Mouse (Mus musculus) MEL (cell line): ENCODE measurements around the gene Thada. TPM values are rescaled to one million over a fixed set of nuclear protein-coding genes. Genes with fewer than 3 reads are reported as not detected.

Source experiments
- DNase-seq: peaks from one replicate; pipeline ENCODE4 v3.0.0; 2011; ENCODE audit warnings: low read depth, low spot score
- H3K27ac ChIP-seq: 2 replicates; pipeline ENCODE4 v1.5.1; 2012; ENCODE audit warnings: low read depth, mild to moderate bottlenecking, control low read depth, low read length, moderate library complexity; ENCODE audit not compliant: control insufficient read depth
- H3K27me3 ChIP-seq, 2 experiments: fragments of 150-350 bp in 1 of 2; sonication (generic) in 1 of 2; 2 replicates each; pipeline ENCODE4 v1.6.1; 2012; ENCODE audit warnings: low read length in 2 of 2, mild to moderate bottlenecking in 2 of 2, improper control_type of control experiment in 1 of 2, moderate library complexity in 1 of 2; ENCODE audit not compliant: insufficient read depth in 2 of 2, control insufficient read depth in 1 of 2
- H3K36me3 ChIP-seq, 2 experiments: 2 replicates each; pipeline ENCODE4 v1.6.1; 2012 to 2014; ENCODE audit warnings: low read length in 2 of 2, improper control_type of control experiment in 1 of 2, inconsistent platforms in 1 of 2, mild to moderate bottlenecking in 1 of 2; ENCODE audit not compliant: insufficient read depth in 2 of 2, control insufficient read depth in 1 of 2
- H3K4me1 ChIP-seq, 2 experiments: fragments of 150-350 bp in 1 of 2; sonication (generic) in 1 of 2; 2 replicates each; pipeline ENCODE4 v1.6.1; 2012; ENCODE audit warnings: low read length in 2 of 2, improper control_type of control experiment in 1 of 2, mild to moderate bottlenecking in 1 of 2; ENCODE audit not compliant: insufficient read depth in 2 of 2, control insufficient read depth in 1 of 2
- H3K4me3 ChIP-seq, 2 experiments: fragments of 150-350 bp in 1 of 2; sonication (generic) in 1 of 2; 2 replicates each; pipeline ENCODE4 v1.5.1; 2012; ENCODE audit warnings: low read depth in 2 of 2, low read length in 2 of 2, mild to moderate bottlenecking in 2 of 2, moderate library complexity in 2 of 2, control low read depth in 1 of 2, improper control_type of control experiment in 1 of 2; ENCODE audit not compliant: control insufficient read depth in 1 of 2, insufficient read depth in 1 of 2
- H3K79me2 ChIP-seq: 2 replicates; pipeline ENCODE4 v1.6.1; 2012; ENCODE audit warnings: mild to moderate bottlenecking, low read length, moderate library complexity; ENCODE audit not compliant: control insufficient read depth, poor library complexity, insufficient read depth
- H3K9ac ChIP-seq: 2 replicates; pipeline ENCODE4 v1.6.1; 2012; ENCODE audit warnings: low read depth, mild to moderate bottlenecking, control low read depth, low read length, moderate library complexity; ENCODE audit not compliant: control insufficient read depth, poor library complexity, severe bottlenecking
- H3K9me3 ChIP-seq: fragments of 150-350 bp; sonication (generic); replicated peaks from 2 replicates; pipeline ENCODE4 v1.6.1; 2012; ENCODE audit warnings: mild to moderate bottlenecking, low read length, improper control_type of control experiment, moderate library complexity; ENCODE audit not compliant: insufficient read depth
- BHLHE40 ChIP-seq: IDR thresholded peaks from 2 replicates; pipeline ENCODE4 v1.6.1; 2012; ENCODE audit warnings: low read depth, mild to moderate bottlenecking, inconsistent platforms, low read length, improper control_type of control experiment, borderline replicate concordance
- CHD1 ChIP-seq: IDR thresholded peaks from 2 replicates; pipeline ENCODE4 v1.6.1; 2012; ENCODE audit warnings: low read depth, mild to moderate bottlenecking, inconsistent platforms, low read length, improper control_type of control experiment
- CHD2 ChIP-seq: IDR thresholded peaks from 2 replicates; pipeline ENCODE4 v1.6.1; 2011; ENCODE audit warnings: low read length, improper control_type of control experiment
- CTCF ChIP-seq, 3 experiments: IDR thresholded peaks in 2 of 3; conservative IDR thresholded peaks in 1 of 3; 2 replicates each; pipeline ENCODE4 v1.5.1; 2011 to 2012; ENCODE audit warnings: low read length in 3 of 3, low read depth in 2 of 3, mild to moderate bottlenecking in 2 of 3, improper control_type of control experiment in 1 of 3, inconsistent platforms in 1 of 3, mixed read lengths in 1 of 3, moderate library complexity in 1 of 3; ENCODE audit not compliant: control insufficient read depth in 1 of 3, insufficient read depth in 1 of 3, poor library complexity in 1 of 3, severe bottlenecking in 1 of 3
- ETS1 ChIP-seq: IDR thresholded peaks from 2 replicates; pipeline ENCODE4 v1.6.1; 2012; ENCODE audit warnings: low read depth, mild to moderate bottlenecking, inconsistent platforms, low read length, improper control_type of control experiment, moderate library complexity
- GATA1 ChIP-seq: IDR thresholded peaks from 2 replicates; pipeline ENCODE4 v1.6.1; 2011; ENCODE audit warnings: low read depth, low read length, improper control_type of control experiment
- KAT2A ChIP-seq: conservative IDR thresholded peaks from 2 replicates; pipeline ENCODE4 v1.6.1; 2012; ENCODE audit warnings: low read depth, low read length, improper control_type of control experiment, inconsistent platforms
- MAFK ChIP-seq: IDR thresholded peaks from 2 replicates; pipeline ENCODE4 v1.6.1; 2011; ENCODE audit warnings: low read depth, mild to moderate bottlenecking, low read length, improper control_type of control experiment, borderline replicate concordance
- MAX ChIP-seq: IDR thresholded peaks from 2 replicates; pipeline ENCODE4 v1.6.1; 2011; ENCODE audit warnings: low read length, improper control_type of control experiment
- MAZ ChIP-seq: IDR thresholded peaks from 2 replicates; pipeline ENCODE4 v1.6.1; 2012; ENCODE audit warnings: low read depth, mild to moderate bottlenecking, inconsistent platforms, low read length, improper control_type of control experiment
- MYB ChIP-seq: IDR thresholded peaks from 2 replicates; pipeline ENCODE4 v1.6.1; 2011; ENCODE audit warnings: mild to moderate bottlenecking, low read depth, low read length, improper control_type of control experiment
- POLR2AphosphoS5 ChIP-seq: IDR thresholded peaks from 2 replicates; pipeline ENCODE4 v1.6.1; 2012; ENCODE audit warnings: low read depth, borderline replicate concordance, mild to moderate bottlenecking, inconsistent platforms, low read length, moderate library complexity, mixed read lengths
- RAD21 ChIP-seq: IDR thresholded peaks from 2 replicates; pipeline ENCODE4 v1.6.1; 2011; ENCODE audit warnings: mild to moderate bottlenecking, low read depth, low read length, improper control_type of control experiment
- RCOR1 ChIP-seq: IDR thresholded peaks from 2 replicates; pipeline ENCODE4 v1.6.1; 2012; ENCODE audit warnings: low read depth, mild to moderate bottlenecking, inconsistent platforms, low read length, improper control_type of control experiment
- TAL1 ChIP-seq: IDR thresholded peaks from 2 replicates; pipeline ENCODE4 v1.6.1; 2012; ENCODE audit warnings: mild to moderate bottlenecking, inconsistent platforms, low read length, moderate library complexity, mixed read lengths
- USF2 ChIP-seq, 2 experiments: IDR thresholded peaks; 2 replicates each; pipeline ENCODE4 v1.6.1; 2011 to 2012; ENCODE audit warnings: improper control_type of control experiment in 2 of 2, low read length in 2 of 2, borderline replicate concordance in 1 of 2, inconsistent platforms in 1 of 2, low read depth in 1 of 2, mild to moderate bottlenecking in 1 of 2; ENCODE audit not compliant: insufficient read depth in 1 of 2
- ZKSCAN1 ChIP-seq: IDR thresholded peaks from 2 replicates; pipeline ENCODE4 v1.6.1; 2012; ENCODE audit warnings: low read depth, mild to moderate bottlenecking, inconsistent platforms, low read length, improper control_type of control experiment, moderate library complexity
- ZMIZ1 ChIP-seq: IDR thresholded peaks from 2 replicates; pipeline ENCODE4 v1.6.1; 2012; ENCODE audit warnings: low read depth, mild to moderate bottlenecking, inconsistent platforms, low read length, improper control_type of control experiment, moderate library complexity
- ZNF384 ChIP-seq: IDR thresholded peaks from 2 replicates; pipeline ENCODE4 v1.6.1; 2012; ENCODE audit warnings: low read depth, mild to moderate bottlenecking, inconsistent platforms, low read length, improper control_type of control experiment
- polyA plus RNA-seq, 2 experiments: library from polyadenylated mRNA; stranded (reverse) in 1 of 2; unstranded in 1 of 2; fragments of >175 nt in 1 of 2; fragments of >200 nt in 1 of 2; gene quantifications; 2 replicates each; pipeline versions ENCODE4 v1.2.1 to v1.2.4; 2012; ENCODE audit warnings: low replicate concordance in 2 of 2, low read depth in 1 of 2; ENCODE audit not compliant: insufficient read length in 2 of 2, insufficient read depth in 1 of 2, missing spikeins in 1 of 2
- total RNA-seq: library from RNA; depleted of rRNA; stranded (reverse); fragments of 300-350 nt; gene quantifications from 2 replicates; pipeline ENCODE4 v1.2.3, GENCODE M21; 2012

Gene Thada
- total and polyA plus RNA-seq, 3 experiments, result 19.8 to 20.6 TPM; not detected in 1

DNA sequence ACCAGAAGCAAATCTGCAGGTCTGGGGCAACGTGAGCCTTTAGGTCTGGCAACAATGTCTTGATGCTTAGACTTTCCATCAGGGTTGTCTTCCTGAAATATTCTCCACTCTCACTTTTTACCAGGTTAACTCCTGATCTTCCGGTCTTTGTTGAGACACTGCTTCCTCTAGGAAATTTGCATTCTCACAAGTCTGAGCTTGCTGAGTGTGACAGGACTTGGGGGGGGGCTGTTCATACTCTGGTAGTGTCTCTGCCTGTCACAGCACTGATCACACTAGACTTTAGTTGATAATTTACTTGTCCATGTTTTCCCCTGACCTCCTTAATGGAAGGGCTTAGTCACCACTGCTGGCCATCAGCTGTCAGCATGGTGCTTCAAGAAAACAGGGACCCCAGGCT is 21.4 kb upstream of the Thada start:
- Histone ChIP-seq H3K36me3 (no peaks in the 10 kb centered on the region), H3K9ac (no peak overlapping the region), H3K4me1 (no peaks in the 10 kb centered on the region; a peak in 1 of 4 replicates), H3K9me3 (no peaks in the 10 kb centered on the region), H3K27me3 (peaks cover 5 to 16% of the 10 kb centered on the region in 2 experiments), H3K4me3 (no peak overlapping the region), H3K27ac (no peak overlapping the region), H3K79me2 (no peaks in the 10 kb centered on the region)
- DNase-seq, result no peak
- no peak for TF ChIP-seq USF2 (IDR thresholded peaks at IDR 0.05; ENCODE audit: borderline replicate concordance in 1 of 2, insufficient read depth in 1 of 2, low read depth in 1 of 2, low read length in 2 of 2)
- TF ChIP-seq MAFK, result no peak
- no peak for TF ChIP-seq MYB
- no peak for TF ChIP-seq CHD1
- no peak for TF ChIP-seq BHLHE40

- peaks cover 2 to 4% of the 10 kb centered on the region in 2 experiments for H3K27me3 ChIP-seq
- H3K4me3 ChIP-seq, result no peak overlapping the region
- TF ChIP-seq USF2 (IDR thresholded peaks at IDR 0.05; ENCODE audit: borderline replicate concordance in 1 of 2, insufficient read depth in 1 of 2, low read depth in 1 of 2, low read length in 2 of 2) (no peak), RCOR1 (no peak), MAZ (no peak), MAFK (no peak)
These were observed 17.8 kb upstream of the Thada start for GRCm38 (mm10) chr17:84483673-84484320.

GRCm38 (mm10) chr17:84482831-84483230 is 16.8 kb upstream of the Thada start:
- no peaks in the 10 kb centered on the region for H3K79me2 ChIP-seq
- H3K27me3 ChIP-seq, result peaks cover 2 to 4% of the 10 kb centered on the region in 2 experiments
- no peak for DNase-seq
- no peaks in the 10 kb centered on the region for H3K36me3 ChIP-seq
- H3K9ac ChIP-seq, result no peak overlapping the region
- H3K27ac ChIP-seq, result no peak overlapping the region
- TF ChIP-seq ETS1 (no peak), TAL1 (no peak), ZMIZ1 (no peak), ZKSCAN1 (no peak), CTCF (IDR thresholded peaks at IDR 0.05 in 2 of 3, conservative IDR thresholded peaks at IDR 0.05 in 1 of 3; ENCODE audit: control insufficient read depth in 1 of 3, insufficient read depth in 1 of 3, low read depth in 2 of 3, low read length in 3 of 3, poor library complexity in 1 of 3, severe bottlenecking in 1 of 3) (no peak), POLR2AphosphoS5 (no peak), ZNF384 (no peak), RCOR1 (no peak), MAX (no peak), GATA1 (no peak), CHD2 (no peak), RAD21 (no peak), MYB (no peak), KAT2A (no peak)
- H3K4me1 ChIP-seq, result no peaks in the 10 kb centered on the region
- H3K4me3 ChIP-seq, result no peak overlapping the region
- no peaks in the 10 kb centered on the region for H3K9me3 ChIP-seq

More at GRCm38 (mm10) chr17:84483673-84484320, 17.8 kb upstream of the Thada start:
- Histone ChIP-seq H3K27ac (no peak overlapping the region), H3K4me1 (no peaks in the 10 kb centered on the region), H3K79me2 (no peaks in the 10 kb centered on the region), H3K36me3 (no peaks in the 10 kb centered on the region), H3K9ac (no peak overlapping the region), H3K9me3 (no peaks in the 10 kb centered on the region)
- DNase-seq, result no peak
